Mouse (Mus musculus) megakaryocyte, adult 5-6 weeks (primary cell): ENCODE results near the gene Cnbp. TPM values are rescaled to one million over a fixed set of nuclear protein-coding genes. Genes with fewer than 3 reads are reported as not detected.

Experiments
- ATAC-seq: 2 replicates; pipeline ENCODE4 v1.8.0; 2016; ENCODE audit warnings: mild to moderate bottlenecking, inconsistent platforms; ENCODE audit not compliant: poor library complexity, severe bottlenecking
- total RNA-seq, 2 experiments: library from RNA; stranded (forward) in 1 of 2; stranded (reverse) in 1 of 2; fragments of 153-499, 151-499 nt in 1 of 2; fragments of 221-1000, 200-1000 nt in 1 of 2; gene quantifications; 2 replicates each; pipeline versions ENCODE4 v1.2.3 to v1.2.4; 2015 to 2017

The Cnbp gene
- total RNA-seq, 2 experiments from 2014 or later = 268 to 389 TPM

GRCm38 (mm10) chr6:87806857-87807256 is 44.0 kb downstream of the Cnbp start:
- ATAC-seq = no peak

- ATAC-seq = peak; percentile 76
Observed at GRCm38 (mm10) chr6:87806028-87806427, 44.9 kb downstream of the Cnbp start.

GRCm38 (mm10) chr6:87805448-87805847 is 45.5 kb downstream of the Cnbp start:
- no peak for ATAC-seq

DNA sequence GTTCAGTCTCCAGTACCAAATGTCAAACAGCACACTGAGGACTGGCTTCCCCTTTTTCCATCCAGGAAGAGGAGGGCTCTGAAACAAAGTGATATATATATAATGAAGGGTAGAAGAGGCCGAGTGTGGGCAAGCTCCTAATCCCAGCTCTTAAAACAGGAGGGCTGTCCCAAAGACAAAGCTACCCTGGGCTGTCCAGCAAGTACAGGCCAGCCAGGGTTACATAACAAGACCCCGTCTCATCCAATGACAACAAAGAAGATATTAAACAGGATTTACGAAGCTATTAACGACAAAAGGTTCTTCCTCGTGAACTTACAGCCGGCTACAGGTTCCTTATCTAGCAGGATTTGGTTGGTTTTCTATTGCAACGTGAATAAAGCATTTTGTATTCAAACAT is 46.0 kb downstream of the Cnbp start:
- ATAC-seq = no peak

DNA sequence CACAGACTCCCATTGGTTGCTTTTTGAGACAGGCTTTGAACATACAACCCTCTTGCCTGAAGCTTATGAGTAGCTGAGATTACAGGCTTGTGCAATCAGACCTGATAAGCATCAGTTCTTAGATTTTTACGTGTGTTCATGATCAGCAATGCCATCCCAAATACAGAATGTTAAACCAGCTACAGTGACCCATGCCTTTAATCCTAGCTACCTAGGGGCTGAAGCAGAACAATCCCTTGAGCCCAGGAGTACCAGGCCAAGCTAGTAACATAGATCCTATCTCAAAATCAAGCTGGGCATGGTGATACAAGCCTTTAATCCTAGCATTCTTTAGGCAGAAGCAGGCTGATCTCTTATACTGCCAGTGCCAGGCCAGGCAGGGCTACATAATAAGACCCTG is 46.9 kb downstream of the Cnbp start:
- ATAC-seq = no peak

- peak; percentile 53 for ATAC-seq
Observed at GRCm38 (mm10) chr6:87802462-87802861, 48.4 kb downstream of the Cnbp start.

DNA sequence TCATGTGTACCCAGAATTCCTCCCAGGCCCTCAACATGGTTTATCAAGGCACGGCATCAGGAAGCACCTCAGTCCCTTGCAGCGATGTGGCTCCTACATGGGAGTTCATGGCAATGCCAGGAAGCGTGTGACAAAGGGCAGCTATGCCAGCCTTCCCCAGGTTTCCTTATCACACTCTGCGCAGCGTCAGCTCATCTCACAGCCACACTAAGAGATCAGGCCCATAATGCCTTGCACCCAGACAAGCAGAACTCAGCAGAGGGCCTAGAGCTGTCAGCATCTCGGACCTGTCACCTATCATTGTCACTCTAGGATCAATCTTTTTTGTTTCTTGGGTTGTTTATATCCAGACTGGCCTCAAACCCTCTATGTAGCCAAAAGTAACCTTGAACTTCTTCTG is 51.3 kb downstream of the Cnbp start:
- ATAC-seq = no peak

DNA sequence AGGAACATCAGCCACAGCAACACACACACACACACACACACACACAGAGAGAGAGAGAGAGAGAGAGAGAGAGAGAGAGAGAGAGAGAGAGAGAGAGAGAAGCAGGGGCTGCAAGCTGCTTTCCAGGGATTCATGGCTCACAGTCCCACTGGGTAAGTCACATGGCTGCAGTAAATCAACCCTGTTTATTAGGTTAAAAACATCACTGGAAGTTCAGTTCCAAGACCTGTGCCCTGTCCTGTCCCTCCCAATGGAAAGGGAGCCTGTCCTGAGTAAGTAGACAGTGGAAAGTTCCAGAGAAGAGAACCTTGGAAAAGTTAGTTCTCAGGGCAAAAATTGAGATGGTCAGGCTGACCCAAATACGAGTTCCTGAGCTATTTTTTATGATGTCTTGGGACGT is 53.6 kb downstream of the Cnbp start:
- ATAC-seq = no peak

DNA sequence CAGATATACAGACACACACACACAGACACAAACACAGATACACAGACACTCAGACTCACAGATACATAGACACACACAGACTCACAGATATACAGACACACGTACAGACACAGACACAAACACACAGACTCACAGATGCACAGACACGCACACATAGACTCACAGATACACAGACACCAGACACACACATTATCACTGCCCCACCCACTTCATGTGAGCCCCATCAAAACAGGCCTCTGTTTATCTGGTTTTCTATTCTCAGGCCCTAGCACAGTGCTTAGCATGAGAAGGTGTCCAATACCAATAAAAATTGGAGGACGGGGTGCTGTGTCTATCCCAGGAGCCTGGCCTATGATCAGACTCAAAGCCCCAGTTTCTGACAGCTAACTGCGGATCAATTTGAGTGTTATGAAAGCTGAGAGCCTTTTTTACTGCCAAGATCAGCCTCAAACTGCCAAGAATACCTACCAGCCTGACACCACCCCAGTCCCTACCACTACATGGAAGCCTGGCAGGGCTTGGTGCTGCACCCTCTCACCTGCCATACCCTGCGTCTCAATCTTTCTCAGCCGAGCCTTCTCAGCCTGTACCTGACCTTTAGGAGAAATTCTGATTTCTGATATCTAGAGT is 54.5 kb downstream of the Cnbp start:
- no peak for ATAC-seq

GRCm38 (mm10) chr6:87795385-87796150 is 55.3 kb downstream of the Cnbp start:
- no peak for ATAC-seq

DNA sequence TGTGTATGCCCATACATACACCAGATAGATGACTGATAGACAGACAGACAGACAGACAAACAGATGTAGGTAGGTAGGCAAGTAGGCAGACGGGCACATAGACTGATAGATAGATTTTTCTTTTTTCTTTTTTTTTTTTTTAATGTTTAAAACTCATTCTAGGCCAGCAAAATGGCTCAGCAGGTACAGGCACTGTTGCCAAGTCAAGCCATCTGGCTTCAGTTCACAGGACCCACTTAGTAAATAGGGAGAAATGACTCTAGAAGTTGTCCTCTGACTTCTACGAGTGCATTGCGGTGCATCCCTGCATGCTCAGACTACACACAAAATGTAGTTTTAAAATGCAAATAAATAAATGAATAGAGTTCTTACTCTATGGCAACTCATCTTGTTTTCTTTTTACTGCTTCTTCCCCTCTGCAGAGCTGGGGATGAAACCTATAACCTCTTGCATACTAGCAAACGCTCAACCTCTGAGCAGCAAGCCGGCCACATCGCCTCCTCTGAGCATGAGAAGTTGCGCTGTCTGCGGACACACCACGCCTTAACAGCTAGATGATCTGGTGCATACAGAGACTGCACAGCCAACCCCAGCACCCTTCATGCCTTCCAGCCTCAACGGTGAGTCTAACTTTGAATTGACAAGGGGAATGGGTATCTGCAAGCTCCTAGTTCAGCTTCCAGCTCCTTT is 56.9 kb downstream of the Cnbp start:
- ATAC-seq = no peak

Other genes with a start within 250 kb of the Cnbp start
- 8.1 and 8.7 TPM in 2 replicates for gene Aplf, start 178.9 kb downstream of the Cnbp start, total RNA-seq (2015)
- gene Aplf, start 178.9 kb downstream of the Cnbp start, total RNA-seq (2017) = 14.6 and 17.0 TPM in 2 replicates
- gene Efcc1, start 120.2 kb downstream of the Cnbp start, total RNA-seq (2015) = 0.39 TPM in 1 of 2 replicates, not detected in the other
- gene Efcc1, start 120.2 kb downstream of the Cnbp start, total RNA-seq (2017) = not detected in 2 replicates
- 0.16 and 1.2 TPM in 2 replicates for gene Gp9, start 73.0 kb downstream of the Cnbp start, total RNA-seq (2015)
- gene Gp9, start 73.0 kb downstream of the Cnbp start, total RNA-seq (2017) = 0.59 TPM in 1 of 2 replicates, not detected in the other
- 36.4 and 40.7 TPM in 2 replicates for gene Rab43, start 38.9 kb downstream of the Cnbp start, total RNA-seq (2015)
- gene Rab43, start 38.9 kb downstream of the Cnbp start, total RNA-seq (2017) = 12.7 and 13.3 TPM in 2 replicates
- 2.5 and 6.0 TPM in 2 replicates for gene Gm45140, start 15.3 kb downstream of the Cnbp start, total RNA-seq (2015)
- gene Gm45140, start 15.3 kb downstream of the Cnbp start, total RNA-seq (2017) = 25.6 and 28.7 TPM in 2 replicates
- 10.2 and 16.7 TPM in 2 replicates for gene Isy1, start 12.3 kb downstream of the Cnbp start, total RNA-seq (2015)
- gene Isy1, start 12.3 kb downstream of the Cnbp start, total RNA-seq (2017) = 94.0 and 120 TPM in 2 replicates
- gene Copg1, start 36.7 kb upstream of the Cnbp start, total RNA-seq (2015) = 25.8 and 29.6 TPM in 2 replicates
- 47.1 and 50.8 TPM in 2 replicates for gene Copg1, start 36.7 kb upstream of the Cnbp start, total RNA-seq (2017)
- gene Hmces, start 62.8 kb upstream of the Cnbp start, total RNA-seq (2015) = 4.9 and 10.1 TPM in 2 replicates
- 13.4 and 15.2 TPM in 2 replicates for gene Hmces, start 62.8 kb upstream of the Cnbp start, total RNA-seq (2017)
- 0.11 and 0.14 TPM in 2 replicates for gene H1fx, start 130.5 kb upstream of the Cnbp start, total RNA-seq (2015)
- gene H1fx, start 130.5 kb upstream of the Cnbp start, total RNA-seq (2017) = not detected in 2 replicates
- gene Rab7, start 194.2 kb upstream of the Cnbp start, total RNA-seq (2015) = 429 and 450 TPM in 2 replicates
- 132 and 169 TPM in 2 replicates for gene Rab7, start 194.2 kb upstream of the Cnbp start, total RNA-seq (2017)
- gene Rpn1, start 233.4 kb upstream of the Cnbp start, total RNA-seq (2015) = 56.6 and 67.2 TPM in 2 replicates
- gene Rpn1, start 233.4 kb upstream of the Cnbp start, total RNA-seq (2017) = 130 and 142 TPM in 2 replicates